Mouse (Mus musculus) forelimb bud, embryonic 11.5 days (tissue): Measurements from ENCODE around the gene Pak1ip1.

Experiments used
- DNase-seq: peaks from one replicate; pipeline ENCODE4 v3.0.0-alpha.2; 2012; ENCODE audit warnings: low read depth, low spot score

The Pak1ip1 gene

DNA sequence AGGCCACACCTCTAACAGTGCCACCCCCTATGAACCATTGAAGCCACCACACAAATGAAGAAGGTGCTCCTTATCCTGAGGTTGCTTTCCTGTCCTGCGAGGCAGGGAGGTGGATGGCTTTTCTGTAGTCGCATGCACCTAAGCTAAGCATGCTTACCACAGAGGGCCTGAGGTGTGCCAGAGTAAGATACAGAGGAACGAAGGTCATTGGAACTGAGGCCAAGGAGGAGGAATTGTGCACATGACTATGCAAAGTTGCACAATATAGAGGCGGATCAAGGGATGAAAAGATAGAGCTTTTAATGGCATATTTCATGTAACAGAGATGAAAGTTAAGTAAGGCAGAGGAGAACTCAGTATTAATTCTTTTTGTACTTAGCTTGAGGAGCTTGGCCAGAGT is 5.4 kb downstream of the Pak1ip1 start:
- no peak for DNase-seq

GRCm38 (mm10) chr13:41008271-41008670 is 7.4 kb downstream of the Pak1ip1 start:
- DNase-seq = no peak

GRCm38 (mm10) chr13:41008946-41009345 is 8.1 kb downstream of the Pak1ip1 start:
- no peak for DNase-seq

DNA sequence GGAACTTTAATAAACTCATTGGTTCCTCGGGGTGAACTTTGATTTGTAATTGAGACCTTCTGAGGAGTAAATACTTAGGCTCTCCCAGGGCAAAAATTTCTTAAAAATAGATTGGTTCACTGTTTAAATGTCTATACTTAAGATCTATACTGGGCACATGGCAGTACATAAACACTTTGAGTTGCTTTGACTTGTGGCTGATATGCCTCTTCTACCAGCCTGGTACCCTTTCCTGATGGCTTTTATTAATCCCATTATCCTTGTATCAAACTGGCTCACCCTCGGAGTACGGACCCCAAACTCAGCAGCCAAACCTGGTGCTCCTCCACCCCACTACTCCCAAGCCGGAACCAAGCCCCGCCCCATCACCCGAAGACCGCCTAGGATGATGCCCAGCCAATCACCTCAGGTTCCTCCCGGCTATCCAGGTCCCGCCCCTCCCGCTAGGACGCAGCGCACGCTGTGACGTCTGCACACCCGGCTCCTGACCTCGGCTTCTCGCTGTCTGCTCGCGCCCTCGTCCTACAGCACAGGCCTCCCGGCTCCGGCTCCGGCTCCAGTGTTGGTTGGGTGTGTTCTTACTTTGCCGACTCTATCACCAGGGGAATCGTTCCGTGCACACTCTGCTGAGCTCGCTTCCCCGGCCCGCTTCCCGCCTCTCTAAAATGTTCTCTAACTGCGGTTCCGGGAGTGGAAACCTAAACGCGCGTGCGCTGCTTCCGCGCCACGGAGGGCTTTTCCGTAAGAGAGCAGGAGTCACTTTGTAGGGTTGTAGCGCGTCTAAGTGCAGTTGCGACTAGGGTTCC is 15.2 kb downstream of the Pak1ip1 start, which contains the start of gene Tmem14c:
Gene Tmem14c, plus strand, starts transcription at position 464 of the 806 bp plus-strand sequence.
- peak; percentile 92 for DNase-seq

GRCm38 (mm10) chr13:41016797-41017405 is 16.1 kb downstream of the Pak1ip1 start:
- no peak for DNase-seq

DNA sequence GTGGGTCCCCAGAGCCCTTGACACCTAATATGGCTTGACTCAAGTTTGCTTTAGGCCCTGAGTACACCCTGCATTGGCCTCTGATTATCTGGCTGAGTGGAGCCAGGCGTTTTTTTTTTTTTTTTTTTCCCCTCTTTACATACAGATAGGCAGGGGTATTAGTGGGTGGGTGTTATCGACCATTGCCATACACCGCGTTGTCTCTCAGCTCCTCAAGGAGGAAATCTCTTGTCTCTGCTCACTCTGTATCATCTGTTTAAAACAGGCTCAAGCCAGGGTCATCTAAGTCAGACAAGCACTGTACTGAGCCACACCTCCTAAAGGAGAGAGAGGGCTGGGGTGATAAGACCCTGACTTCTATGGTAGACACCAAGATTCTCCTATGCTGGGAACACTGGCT is 17.0 kb downstream of the Pak1ip1 start:
- DNase-seq = no peak

DNA sequence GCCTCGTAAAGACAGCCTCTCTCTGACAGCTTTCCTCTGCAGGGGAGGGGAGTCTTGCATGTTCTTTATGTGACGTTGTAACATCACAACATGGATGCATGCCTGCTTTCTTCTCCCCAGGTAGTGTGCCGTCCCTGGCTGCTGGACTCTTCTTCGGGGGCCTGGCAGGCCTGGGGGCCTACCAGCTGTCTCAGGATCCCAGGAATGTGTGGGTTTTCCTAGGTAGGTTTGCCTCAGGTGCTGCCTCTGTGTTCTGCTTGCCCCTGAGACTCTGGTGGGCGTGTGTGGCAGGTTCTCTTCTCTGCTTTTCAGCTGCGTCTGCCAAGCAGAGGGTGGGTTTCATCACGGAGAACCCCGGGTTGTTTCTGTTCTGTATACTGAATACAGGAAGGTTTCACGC is 17.4 kb downstream of the Pak1ip1 start:
- DNase-seq = no peak

DNA sequence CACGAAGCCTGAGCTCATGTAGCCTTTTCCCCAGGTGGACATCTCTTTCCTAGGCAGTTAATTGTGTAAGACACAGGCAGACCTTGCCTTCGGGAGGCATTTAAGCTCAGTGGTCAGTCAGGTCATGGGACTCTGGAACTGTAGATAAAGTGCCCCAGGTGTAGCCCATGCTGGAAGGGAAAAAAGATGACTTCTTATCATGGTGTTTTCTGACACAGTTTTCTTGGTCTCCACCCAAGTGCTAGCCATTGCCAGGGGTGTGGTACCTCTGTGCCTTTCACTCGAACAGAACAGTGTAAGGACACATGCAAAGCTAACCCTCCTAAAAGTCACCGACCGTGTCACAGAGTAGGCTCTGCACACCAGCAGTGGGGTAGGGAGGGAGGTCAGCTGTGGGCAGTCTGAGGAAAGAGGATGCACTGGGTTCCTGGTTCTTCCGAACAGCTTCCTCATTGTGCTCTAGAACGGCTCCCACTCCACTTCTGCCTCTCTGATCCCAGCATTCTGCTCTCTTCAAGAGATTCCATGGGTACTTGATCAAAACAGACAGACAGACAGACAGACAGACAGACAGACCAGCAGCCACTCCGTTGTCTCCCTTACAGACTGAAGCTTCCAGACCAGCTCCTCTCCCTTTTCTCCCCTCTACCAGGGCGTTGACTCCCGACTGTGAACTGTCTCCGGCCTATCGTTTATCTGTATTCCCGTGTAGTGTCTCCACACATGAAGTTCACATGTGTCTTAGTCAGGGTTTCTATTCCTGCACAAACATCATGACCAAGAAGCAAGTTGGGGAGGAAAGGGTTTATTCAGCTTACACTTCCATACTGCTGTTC is 18.2 kb downstream of the Pak1ip1 start:
- DNase-seq = no peak

DNA sequence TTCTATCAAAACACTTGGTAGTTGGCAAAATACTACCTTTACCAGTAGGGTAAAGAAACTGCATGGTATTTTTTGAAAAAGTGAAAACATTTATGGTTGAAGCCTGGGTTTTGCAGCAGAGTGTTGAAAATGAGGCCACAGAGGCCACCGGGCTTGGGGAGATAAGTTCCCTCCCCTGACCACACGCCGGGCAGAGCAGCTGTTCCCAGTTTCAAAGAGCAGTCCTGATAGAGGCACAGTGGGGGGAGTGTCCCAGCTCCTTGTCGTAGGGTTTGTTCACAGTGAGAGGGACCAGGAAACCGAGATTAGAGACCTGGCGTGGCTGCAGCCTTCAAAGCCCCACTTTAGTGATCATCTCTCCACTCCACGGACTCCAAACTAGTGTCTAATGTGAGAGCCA is 19.7 kb downstream of the Pak1ip1 start:
- no peak for DNase-seq

GRCm38 (mm10) chr13:41021607-41022006 is 20.8 kb downstream of the Pak1ip1 start:
- no peak for DNase-seq

GRCm38 (mm10) chr13:41022099-41022498 is 21.3 kb downstream of the Pak1ip1 start:
- DNase-seq = no peak

DNA sequence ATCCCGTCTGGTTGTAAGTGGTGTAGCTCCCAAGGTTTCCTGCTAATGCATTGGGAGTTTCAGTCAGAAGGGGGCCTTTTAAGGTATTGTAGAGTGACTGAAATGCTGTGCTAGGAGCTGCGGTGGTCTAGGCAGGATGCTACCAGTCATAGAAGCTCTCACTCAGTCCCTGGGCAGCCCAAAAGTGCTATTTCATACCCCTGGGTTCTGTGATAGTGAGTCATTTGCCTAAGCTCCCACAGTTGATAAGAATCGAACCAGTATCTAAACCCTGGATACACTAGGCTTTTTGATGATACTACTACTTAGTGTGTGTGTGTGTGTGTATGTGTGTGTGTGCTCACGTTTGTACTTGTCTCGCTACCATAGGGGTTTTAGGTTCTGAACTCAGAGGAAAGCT is 29.3 kb downstream of the Pak1ip1 start:
- no peak for DNase-seq

DNA sequence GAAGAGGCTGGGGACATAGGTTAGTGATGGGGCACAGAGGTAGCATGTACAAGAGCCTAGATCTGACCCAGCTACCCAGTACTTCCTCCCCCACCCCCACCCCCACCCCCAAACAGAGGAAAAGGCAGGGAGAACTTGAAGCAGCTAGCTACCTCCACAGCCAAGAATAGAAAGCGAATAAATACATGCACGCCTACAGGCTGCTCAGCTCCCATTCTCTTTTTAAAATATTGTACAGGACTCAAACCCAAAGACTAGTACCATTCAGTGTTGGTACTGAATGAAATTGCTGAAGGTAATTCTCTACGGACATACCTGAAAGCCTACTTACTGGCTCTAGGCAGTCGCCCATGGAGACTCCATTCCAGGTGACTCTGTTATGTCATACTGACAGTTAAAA is 41.7 kb downstream of the Pak1ip1 start:
- no peak for DNase-seq

DNA sequence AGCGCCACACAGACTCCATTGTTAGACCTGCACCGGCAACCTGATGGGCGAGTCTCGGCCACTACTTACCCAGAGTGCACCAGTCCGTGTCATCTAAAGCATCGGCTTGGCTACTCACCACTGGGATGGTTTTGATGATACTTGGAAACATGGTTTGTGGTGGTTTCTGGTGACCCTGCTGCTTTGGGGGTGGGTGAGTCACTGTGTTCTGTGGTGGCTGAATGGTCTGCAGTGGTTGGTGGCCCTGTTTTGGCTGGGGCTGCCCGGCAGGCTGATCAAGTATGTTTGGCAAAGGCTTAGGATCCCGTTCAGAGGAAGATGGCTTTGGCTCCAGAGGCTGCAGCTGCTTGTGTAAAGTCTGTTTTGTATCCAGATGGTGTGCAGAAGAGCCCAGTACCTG is 45.1 kb downstream of the Pak1ip1 start:
- DNase-seq = no peak

DNA sequence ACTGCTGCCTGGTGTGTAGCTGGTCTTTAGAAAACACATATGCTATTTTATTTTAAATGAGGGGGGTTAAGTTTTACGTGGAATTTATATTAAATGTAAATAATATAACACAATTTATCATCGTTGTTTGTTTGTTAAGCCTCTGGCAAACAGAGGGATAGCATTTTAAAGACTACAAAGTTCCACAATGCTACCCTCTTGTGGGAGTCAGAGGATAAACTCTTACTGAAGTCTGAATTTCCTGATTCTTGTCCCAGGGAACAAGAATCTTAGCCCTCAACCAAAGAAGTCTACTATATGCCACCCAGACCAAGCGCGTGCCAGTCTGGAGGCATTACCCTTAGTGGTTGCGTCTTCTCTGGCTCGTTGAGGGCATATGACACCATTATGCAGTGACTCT is 46.5 kb downstream of the Pak1ip1 start:
- DNase-seq = no peak

DNA sequence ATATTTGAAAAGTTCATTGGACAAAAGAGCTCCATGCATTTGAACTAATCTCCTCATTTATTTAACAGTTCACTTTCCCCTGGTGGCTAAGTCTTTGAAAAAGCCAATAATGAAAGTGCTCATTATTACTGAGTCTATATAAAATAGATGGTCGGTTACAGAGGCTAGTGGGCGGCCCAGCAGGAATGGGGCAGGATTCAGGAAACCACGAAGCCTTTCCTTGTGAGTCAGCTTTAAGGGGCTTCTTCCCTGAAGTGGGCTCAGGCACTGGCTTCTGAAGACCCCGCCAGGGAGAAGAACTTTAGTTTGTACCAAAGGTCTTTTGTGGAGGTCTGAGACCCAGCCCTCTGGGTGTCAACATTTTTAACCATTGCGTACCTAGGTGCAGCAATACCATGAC is 51.1 kb downstream of the Pak1ip1 start:
- no peak for DNase-seq
